In the genomic region with DNA sequence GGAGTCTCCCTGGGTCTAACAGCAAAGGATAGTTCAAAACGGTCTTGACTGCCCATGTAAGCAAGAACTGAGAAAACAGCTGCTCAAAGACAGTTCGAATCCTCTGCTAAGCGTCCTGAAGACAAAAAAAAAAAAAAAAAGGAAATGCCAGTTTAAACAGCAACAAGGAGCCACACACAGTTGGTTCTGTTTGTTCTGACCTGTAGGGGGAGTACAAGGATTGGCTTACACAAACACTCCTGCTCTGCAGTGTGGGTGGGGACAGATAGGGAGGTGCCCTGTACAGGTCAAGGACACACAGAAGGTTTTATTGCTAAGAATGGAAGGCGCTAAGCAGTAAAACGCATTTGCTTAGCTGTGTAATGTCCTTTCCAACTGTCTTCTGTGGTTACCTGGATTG, we compare ENCODE assay signal across 8 mouse cellular contexts. TPM values are rescaled to one million over a fixed set of nuclear protein-coding genes. Genes with fewer than 3 reads are reported as not detected.
DNase-seq lines count a peak whose midpoint lies in the region; ATAC-seq lines count a peak whose summit lies in the region.
"Had no signal": no experiment of that assay in that cellular context is flagged by ENCODE, and none has a peak within 500 bp of the region (broad histone marks: within the 10 kb centered on the region; RNA-seq: fewer than 3 reads in every experiment).

No protein-coding gene starts in this region.

- no peak overlapping the region for H3K9ac ChIP-seq in midbrain, embryonic 14.5 days (replicated peaks; ENCODE audit: low read length)
- H3K9ac ChIP-seq in midbrain, embryonic 13.5 days (replicated peaks) = no peak overlapping the region

- no peaks in the 10 kb centered on the region for H3K27me3 ChIP-seq in midbrain, embryonic 14.5 days (ENCODE audit: control insufficient read depth, insufficient read depth, low read length)
- H3K27me3 ChIP-seq in midbrain, embryonic 13.5 days = no peaks in the 10 kb centered on the region

- H3K4me1 ChIP-seq in midbrain, embryonic 14.5 days (ENCODE audit: control insufficient read depth, insufficient read depth, low read length) = no peaks in the 10 kb centered on the region
- no peaks in the 10 kb centered on the region for H3K4me1 ChIP-seq in midbrain, embryonic 13.5 days (replicated peaks)

- peak; percentile 44 for DNase-seq in midbrain, embryonic 14.5 days
- DNase-seq in NIH3T3 (ENCODE audit: low read depth) = peak; percentile 70
- DNase-seq in cerebellum, postnatal 14 days = peak; percentile 21 to 30
- DNase-seq in kidney, adult 8-10 months = peak; percentile 57 to 76
- DNase-seq in lung, postnatal 36 days = peak; percentile 89
- no peak for DNase-seq in right cerebral cortex, postnatal 25 days

- H3K27ac ChIP-seq in midbrain, embryonic 14.5 days (replicated peaks; ENCODE audit: low read depth, low read length) = no peak overlapping the region
- H3K27ac ChIP-seq in midbrain, embryonic 13.5 days = no peak overlapping the region

- no peaks in the 10 kb centered on the region for H3K36me3 ChIP-seq in midbrain, embryonic 14.5 days (ENCODE audit: control insufficient read depth, insufficient read depth, low read length)
- H3K36me3 ChIP-seq in midbrain, embryonic 13.5 days = no peaks in the 10 kb centered on the region

- ATAC-seq in midbrain, embryonic 14.5 days (ENCODE audit: low FRiP score, low TSS enrichment) = no peak
- no peak for ATAC-seq in midbrain, embryonic 13.5 days

- H3K9me3 ChIP-seq in midbrain, embryonic 14.5 days (ENCODE audit: control insufficient read depth, low read length) = no peaks in the 10 kb centered on the region
- no peaks in the 10 kb centered on the region for H3K9me3 ChIP-seq in midbrain, embryonic 13.5 days

- WGBS in midbrain, embryonic 14.5 days = 38% methylated on average over 5 of the region's 5 CpGs
- WGBS in midbrain, embryonic 13.5 days = 35% methylated on average over 5 of the region's 5 CpGs

- no peak overlapping the region for H3K4me3 ChIP-seq in midbrain, embryonic 14.5 days (replicated peaks; ENCODE audit: low read depth, low read length)
- no peak overlapping the region for H3K4me3 ChIP-seq in midbrain, embryonic 13.5 days (replicated peaks)

- no peak overlapping the region for H3K4me2 ChIP-seq in midbrain, embryonic 14.5 days (ENCODE audit: low read length)
- H3K4me2 ChIP-seq in midbrain, embryonic 13.5 days (replicated peaks) = no peak overlapping the region

RNA-seq across cellular contexts. Expression of a gene that starts 20.6 kb away (rescaled TPM):
- polyA plus RNA-seq in midbrain, embryonic 14.5 days (2014; fragmentation: Nextera tagmentation; extraction: Ambion mirVana) = 19.9 and 21.2 TPM in 2 replicates
- 16.7 and 17.3 TPM in 2 replicates for polyA plus RNA-seq in midbrain, embryonic 13.5 days (2015; fragmentation: Nextera tagmentation; extraction: Ambion mirVana)

RNA-seq across cellular contexts. Expression of a gene that starts 20.9 kb away (rescaled TPM):
- polyA plus RNA-seq in midbrain, embryonic 14.5 days (2014; fragmentation: Nextera tagmentation; extraction: Ambion mirVana) = not detected in 2 replicates
- polyA plus RNA-seq in midbrain, embryonic 13.5 days (2015; fragmentation: Nextera tagmentation; extraction: Ambion mirVana) = not detected in 2 replicates
- polyA plus RNA-seq: heart, embryonic 16.5 days had no signal
